Mouse (Mus musculus): ENCODE results near the gene Olfr1341. TPM values are rescaled to one million over a fixed set of nuclear protein-coding genes. Genes with fewer than 3 reads are reported as not detected.

Olfr1341 gene
- polyA plus RNA-seq, 1 experiment: not detected

DNA sequence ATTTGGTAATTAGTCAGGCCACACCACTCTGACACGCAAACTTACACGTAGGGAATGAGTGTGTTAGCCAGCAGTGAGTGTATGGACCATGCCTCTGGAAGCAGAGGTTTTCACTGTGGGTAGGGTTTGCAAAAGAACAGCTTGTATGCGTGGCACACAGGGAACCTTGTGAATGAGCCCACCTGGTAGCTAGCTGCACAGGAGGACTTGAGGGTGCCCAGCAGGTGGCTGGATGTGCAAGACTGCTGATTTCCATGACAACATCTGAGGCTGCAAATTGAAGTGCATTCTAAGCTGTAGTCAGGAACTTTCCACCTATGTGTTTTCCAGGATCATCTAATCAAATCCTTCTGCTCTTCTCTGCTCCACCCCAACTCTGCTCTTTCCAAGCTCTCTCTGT is 36.3 kb downstream of the Olfr1341 start:
- no peak for DNase-seq
- 57% methylated on average over 3 of the region's 3 CpGs for WGBS
- TF ChIP-seq POLR2A (IDR thresholded peaks at IDR 0.05; ENCODE audit: borderline replicate concordance, extremely low read depth, low read depth, low read length) (no peak), CTCF (IDR thresholded peaks at IDR 0.05; ENCODE audit: insufficient read depth, low read length) (no peak)
- Histone ChIP-seq H3K4me3 (replicated peaks; ENCODE audit: extremely low read depth, low read depth, low read length) (no peak overlapping the region), H3K4me1 (ENCODE audit: control insufficient read depth, insufficient read depth, low read length) (no peaks in the 10 kb centered on the region)

DNA sequence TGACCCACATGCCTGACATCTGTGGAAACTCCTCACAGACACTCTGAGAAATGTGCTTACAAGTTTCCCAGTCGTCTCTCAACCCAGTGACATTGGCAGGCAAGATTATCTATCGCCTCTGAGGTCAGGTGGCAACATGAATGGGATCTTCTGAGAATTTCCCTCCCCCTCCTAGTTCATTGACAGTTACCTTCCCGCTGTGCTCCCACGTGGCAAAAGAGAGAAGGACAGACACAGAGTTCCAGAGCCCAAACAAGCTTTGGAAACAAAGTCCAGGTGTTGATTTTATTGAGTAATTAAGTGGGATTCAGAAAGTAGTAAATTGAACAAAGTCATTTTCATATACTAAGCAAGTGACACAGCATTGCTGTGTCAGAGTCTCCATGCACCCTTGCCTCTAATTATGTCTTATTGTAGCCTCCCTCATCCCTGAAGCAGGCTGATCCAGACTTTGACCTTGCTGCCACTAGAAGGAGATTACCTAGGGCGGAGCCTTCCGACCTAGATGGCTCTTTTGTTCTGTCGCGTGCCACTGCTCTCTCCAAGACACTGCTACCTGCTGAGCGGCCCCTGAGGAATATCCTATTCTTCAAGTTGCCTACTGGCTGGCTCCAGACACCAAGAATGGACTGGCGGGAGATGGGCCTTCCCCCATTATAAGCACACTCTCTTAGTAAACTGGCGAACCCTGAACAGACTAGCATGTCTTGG is 37.8 kb downstream of the Olfr1341 start:
- no peak for DNase-seq
- TF ChIP-seq CTCF (IDR thresholded peaks at IDR 0.05; ENCODE audit: insufficient read depth, low read length) (no peak), POLR2A (IDR thresholded peaks at IDR 0.05; ENCODE audit: borderline replicate concordance, extremely low read depth, low read depth, low read length) (no peak)
- H3K4me3 ChIP-seq (replicated peaks; ENCODE audit: extremely low read depth, low read depth, low read length): no peak overlapping the region
- 8% methylated on average over 11 of the region's 11 CpGs for WGBS
- no peaks in the 10 kb centered on the region for H3K4me1 ChIP-seq (ENCODE audit: control insufficient read depth, insufficient read depth, low read length)

DNA sequence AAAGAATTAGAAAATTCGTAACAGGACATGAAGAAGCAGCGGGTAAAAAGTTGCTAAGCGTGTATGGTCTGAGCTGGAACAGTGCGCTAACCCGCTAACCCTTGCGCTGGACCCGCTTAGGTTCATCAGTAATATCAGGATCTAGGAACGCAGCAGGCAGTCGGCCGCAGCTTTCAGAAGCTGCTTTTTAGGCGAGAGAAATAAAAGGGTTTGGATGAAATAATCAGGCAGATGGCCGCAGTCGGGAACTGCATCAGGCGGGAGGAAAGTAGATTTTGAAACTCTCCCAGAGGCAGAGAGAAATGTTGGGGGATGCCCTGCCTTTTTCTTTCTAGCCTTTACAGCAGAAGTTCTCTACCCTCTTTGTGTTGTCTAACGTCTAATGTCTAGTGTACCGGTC is 38.6 kb downstream of the Olfr1341 start:
- Histone ChIP-seq H3K4me3 (replicated peaks; ENCODE audit: extremely low read depth, low read depth, low read length) (no peak overlapping the region), H3K4me1 (ENCODE audit: control insufficient read depth, insufficient read depth, low read length) (no peaks in the 10 kb centered on the region)
- no peak for TF ChIP-seq CTCF (IDR thresholded peaks at IDR 0.05; ENCODE audit: insufficient read depth, low read length)
- no peak for TF ChIP-seq POLR2A (IDR thresholded peaks at IDR 0.05; ENCODE audit: borderline replicate concordance, extremely low read depth, low read depth, low read length)
- WGBS: 13% methylated on average over 16 of the region's 16 CpGs
- no peak for DNase-seq

DNA sequence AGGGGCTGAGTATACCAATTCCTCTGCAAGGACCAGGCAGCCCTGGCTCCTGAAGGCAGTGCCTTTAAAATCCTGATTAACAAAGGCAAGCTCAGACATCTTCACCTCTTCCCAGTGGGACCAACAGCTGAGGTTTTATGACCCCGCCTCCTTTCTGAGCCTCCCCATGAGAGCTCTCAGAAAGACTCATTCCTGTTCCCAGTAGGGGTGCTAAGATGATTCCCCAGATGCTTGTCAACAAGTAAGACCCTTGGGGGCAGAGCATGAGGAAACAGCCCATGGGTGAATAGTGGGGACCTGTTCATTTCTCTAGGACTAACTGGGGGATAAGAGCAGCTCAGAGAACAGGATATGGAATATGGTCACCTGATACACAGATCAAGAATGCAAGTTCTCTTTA is 55.3 kb downstream of the Olfr1341 start, which contains the start of gene Olfr1338:
TSS of gene Olfr1338 (minus strand) at position 101 of the 400 bp plus-strand sequence.
- 63% methylated on average over 1 of the region's 1 CpGs for WGBS
- H3K4me3 ChIP-seq (replicated peaks; ENCODE audit: extremely low read depth, low read depth, low read length): no peak within 1 kb of the TSS
- no peak for DNase-seq

More for the DNA sequence above, 55.3 kb downstream of the Olfr1341 start, which contains the start of gene Olfr1338:
- no peak for TF ChIP-seq POLR2A (IDR thresholded peaks at IDR 0.05; ENCODE audit: borderline replicate concordance, extremely low read depth, low read depth, low read length)
- no peak for TF ChIP-seq CTCF (IDR thresholded peaks at IDR 0.05; ENCODE audit: insufficient read depth, low read length)
- H3K4me1 ChIP-seq (ENCODE audit: control insufficient read depth, insufficient read depth, low read length): no peaks in the 10 kb centered on the region

Other genes with a start within 250 kb of the Olfr1341 start
- gene Mpl, start 246.0 kb upstream of the Olfr1341 start, polyA plus RNA-seq (2012; rRNA removed): 1.1 and 1.8 TPM in 2 replicates
- 245 and 308 TPM in 2 replicates for gene Tie1, start 213.5 kb upstream of the Olfr1341 start, polyA plus RNA-seq (2012; rRNA removed)
- gene 2610528J11Rik, start 176.5 kb upstream of the Olfr1341 start, polyA plus RNA-seq (2012; rRNA removed): 17.0 and 17.7 TPM in 2 replicates
- 32.4 and 47.5 TPM in 2 replicates for gene Tmem125, start 159.5 kb upstream of the Olfr1341 start, polyA plus RNA-seq (2012; rRNA removed)
- gene Cfap57, start 82.7 kb upstream of the Olfr1341 start, polyA plus RNA-seq (2012; rRNA removed): 1.3 and 2.5 TPM in 2 replicates
- gene Ebna1bp2, start 82.7 kb upstream of the Olfr1341 start, polyA plus RNA-seq (2012; rRNA removed): 19.7 and 21.6 TPM in 2 replicates
- not detected in 2 replicates for gene Olfr62, start 44.6 kb upstream of the Olfr1341 start, polyA plus RNA-seq (2012; rRNA removed)
- 7.2 and 12.8 TPM in 2 replicates for gene Olfr1342, start 10.8 kb upstream of the Olfr1341 start, polyA plus RNA-seq (2012; rRNA removed)
- not detected in 2 replicates for gene Olfr1340, start 16.6 kb downstream of the Olfr1341 start, polyA plus RNA-seq (2012; rRNA removed)
- gene Olfr1339, start 28.7 kb downstream of the Olfr1341 start, polyA plus RNA-seq (2012; rRNA removed): not detected in 2 replicates
- gene Olfr1338, start 55.2 kb downstream of the Olfr1341 start, polyA plus RNA-seq (2012; rRNA removed): not detected in 2 replicates
- gene Olfr1337, start 79.1 kb downstream of the Olfr1341 start, polyA plus RNA-seq (2012; rRNA removed): not detected in 2 replicates
- gene Olfr1335, start 106.4 kb downstream of the Olfr1341 start, polyA plus RNA-seq (2012; rRNA removed): not detected in 2 replicates
- not detected in 2 replicates for gene Olfr1333, start 132.8 kb downstream of the Olfr1341 start, polyA plus RNA-seq (2012; rRNA removed)
- not detected in 2 replicates for gene Olfr1331, start 161.1 kb downstream of the Olfr1341 start, polyA plus RNA-seq (2012; rRNA removed)
- not detected in 2 replicates for gene Olfr1330, start 185.1 kb downstream of the Olfr1341 start, polyA plus RNA-seq (2012; rRNA removed)
- not detected in 2 replicates for gene Olfr1329, start 213.9 kb downstream of the Olfr1341 start, polyA plus RNA-seq (2012; rRNA removed)
- gene Olfr1328, start 235.1 kb downstream of the Olfr1341 start, polyA plus RNA-seq (2012; rRNA removed): not detected in 2 replicates